In the genomic region with DNA sequence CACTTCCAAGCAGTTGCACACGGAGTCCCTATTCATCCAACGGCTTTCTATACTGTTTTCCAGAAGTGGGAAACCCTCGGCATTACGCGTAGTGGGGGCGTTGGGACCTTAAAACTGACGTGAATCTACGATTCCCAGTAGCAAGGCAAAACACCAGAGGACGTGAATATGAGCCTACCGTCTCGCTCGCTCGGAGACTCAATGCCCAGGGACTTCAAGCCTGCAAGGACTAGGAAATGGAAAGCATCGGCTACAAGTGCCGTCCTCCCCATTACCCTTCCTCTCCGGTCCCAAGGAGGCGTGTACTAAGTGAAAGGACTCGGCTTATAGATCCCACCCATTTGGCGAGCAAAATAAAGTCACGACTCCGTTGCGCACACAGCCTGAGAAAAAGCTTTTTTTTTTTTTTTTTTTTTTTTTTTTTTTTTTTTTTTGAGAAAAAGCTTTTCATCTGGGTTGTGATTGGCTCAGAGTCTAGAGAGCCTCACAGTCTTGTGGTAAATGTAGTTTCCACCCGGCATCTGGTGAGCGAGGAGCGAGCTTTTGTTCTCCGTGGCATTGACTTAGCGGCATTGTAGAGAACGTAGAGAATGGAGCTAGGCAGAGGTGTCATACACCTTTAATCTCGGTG, we compare ENCODE assay signal across 8 mouse cellular contexts. TPM values are rescaled to one million over a fixed set of nuclear protein-coding genes. Genes with fewer than 3 reads are reported as not detected.
DNase-seq lines count a peak whose midpoint lies in the region; ATAC-seq and TF ChIP-seq lines count a peak whose summit lies in the region.

No protein-coding gene starts in this region.

- H3K27ac ChIP-seq in intestine, embryonic 14.5 days (ENCODE audit: low read depth) = peak overlapping the region; percentile 76
- peak overlapping the region; percentile 85 for H3K27ac ChIP-seq in limb, embryonic 10.5 days
- H3K27ac ChIP-seq in midbrain, embryonic 10.5 days (replicated peaks) = peak overlapping the region; percentile 70
- H3K27ac ChIP-seq in small intestine, adult 2 months (ENCODE audit: insufficient read depth, low read depth, low read length) = peak overlapping the region; percentile 85

- H3K9ac ChIP-seq in intestine, embryonic 14.5 days (ENCODE audit: low read length) = peak overlapping the region; percentile 64

- ATAC-seq in intestine, embryonic 14.5 days (replicated peaks; ENCODE audit: low FRiP score, low TSS enrichment, low read depth) = peak; percentile 51; the same call in 1 of the 2 replicates

- peaks cover 5% of the 10 kb centered on the region for H3K4me1 ChIP-seq in intestine, embryonic 14.5 days (replicated peaks; ENCODE audit: control insufficient read depth, insufficient read depth, low read length)
- H3K4me1 ChIP-seq in limb, embryonic 10.5 days = peaks cover 15% of the 10 kb centered on the region
- peaks cover 18% of the 10 kb centered on the region for H3K4me1 ChIP-seq in midbrain, embryonic 10.5 days
- peaks cover 9% of the 10 kb centered on the region; the same call in 1 of the 2 replicates for H3K4me1 ChIP-seq in small intestine, adult 2 months (ENCODE audit: control insufficient read depth, insufficient read depth, insufficient read length, low read length)

- peak; percentile 57 for DNase-seq in cerebellum, adult 11-12 months
- no peak for DNase-seq in cerebellum, adult 9-10 months
- peak; percentile 85 for DNase-seq in embryo, embryonic 10.5 days (ENCODE audit: low spot score)
- DNase-seq in gastrocnemius, postnatal 14 days = peak; percentile 24
- peak; percentile 86 for DNase-seq in intestine, embryonic 14.5 days (ENCODE audit: low spot score)
- peak; percentile 66 for DNase-seq in limb, embryonic 10.5 days (ENCODE audit: low spot score)
- DNase-seq in midbrain, embryonic 10.5 days (ENCODE audit: low spot score) = peak; percentile 70

- intact Hi-C loops in gastrocnemius, postnatal 14 days (cut with DNase I; ENCODE audit: low total_unique reads) = no loop called here

- peak overlapping the region; percentile 39 for H3K4me3 ChIP-seq in intestine, embryonic 14.5 days (ENCODE audit: low read depth, low read length)
- H3K4me3 ChIP-seq in limb, embryonic 10.5 days = peak overlapping the region; percentile 52
- peak overlapping the region; percentile 49 for H3K4me3 ChIP-seq in midbrain, embryonic 10.5 days
- H3K4me3 ChIP-seq in small intestine, adult 2 months (ENCODE audit: low read depth, low read length) = peak overlapping the region; percentile 65

- peak overlapping the region; percentile 48 for H3K4me2 ChIP-seq in intestine, embryonic 14.5 days (ENCODE audit: low read length)

- no peak; the same call in 1 of the 2 replicates for TF ChIP-seq POLR2A in small intestine, adult 2 months (IDR thresholded peaks at IDR 0.05; ENCODE audit: low read depth, low read length)

- no peaks in the 10 kb centered on the region for H3K27me3 ChIP-seq in intestine, embryonic 14.5 days (replicated peaks; ENCODE audit: control insufficient read depth, insufficient read depth, low read length)
- H3K27me3 ChIP-seq in limb, embryonic 10.5 days (ENCODE audit: low read depth, poor library complexity, severe bottlenecking) = no peaks in the 10 kb centered on the region
- no peaks in the 10 kb centered on the region for H3K27me3 ChIP-seq in midbrain, embryonic 10.5 days (ENCODE audit: low read depth, poor library complexity, severe bottlenecking)
- H3K27me3 ChIP-seq in small intestine, adult 2 months (ENCODE audit: control insufficient read depth, insufficient read depth, low read length) = no peaks in the 10 kb centered on the region

- TF ChIP-seq CTCF in small intestine, adult 2 months (IDR thresholded peaks at IDR 0.05; ENCODE audit: extremely low read depth, insufficient read length, insufficient replicate concordance, low read depth, low read length) = no peak

- H3K36me3 ChIP-seq in intestine, embryonic 14.5 days (ENCODE audit: control insufficient read depth, insufficient read depth, low read length) = no peaks in the 10 kb centered on the region
- no peaks in the 10 kb centered on the region for H3K36me3 ChIP-seq in limb, embryonic 10.5 days
- H3K36me3 ChIP-seq in midbrain, embryonic 10.5 days = no peaks in the 10 kb centered on the region
- no peaks in the 10 kb centered on the region for H3K36me3 ChIP-seq in small intestine, adult 2 months (ENCODE audit: control insufficient read depth, insufficient read depth, low read length)

- H3K9me3 ChIP-seq in intestine, embryonic 14.5 days (ENCODE audit: control insufficient read depth, low read length) = no peaks in the 10 kb centered on the region
- H3K9me3 ChIP-seq in limb, embryonic 10.5 days (replicated peaks) = no peaks in the 10 kb centered on the region
- no peaks in the 10 kb centered on the region for H3K9me3 ChIP-seq in midbrain, embryonic 10.5 days (replicated peaks)

- WGBS in intestine, embryonic 14.5 days = 6% methylated on average over 29 of the region's 29 CpGs
- 6% methylated on average over 29 of the region's 29 CpGs for WGBS in limb, embryonic 10.5 days
- 2% methylated on average over 29 of the region's 29 CpGs for WGBS in midbrain, embryonic 10.5 days
- WGBS in small intestine, adult 2 months = 4% methylated on average over 29 of the region's 29 CpGs

RNA-seq across cellular contexts. Expression of a gene that starts 4.0 kb away (rescaled TPM):
- 1 to 10 TPM; 2.2 to 3.7 TPM for total RNA-seq in gastrocnemius, postnatal 14 days (2021)
- 7.4 and 8.3 TPM in 2 replicates for polyA plus RNA-seq in intestine, embryonic 14.5 days (2014; fragmentation: Nextera tagmentation; extraction: Ambion mirVana)
- 8.4 and 12.0 TPM in 2 replicates for polyA plus RNA-seq in limb, embryonic 10.5 days (2016; fragmentation: Nextera tagmentation; extraction: Ambion mirVana)
- 11.4 and 13.2 TPM in 2 replicates for polyA plus RNA-seq in midbrain, embryonic 10.5 days (2016; fragmentation: Nextera tagmentation; extraction: Ambion mirVana)
- 3.1 and 3.5 TPM in 2 replicates for polyA plus RNA-seq in small intestine, adult 2 months (2012; rRNA removed)

RNA-seq across cellular contexts. Expression of a gene that starts 16.0 kb away (rescaled TPM):
- 1 to 10 TPM; 2.7 to 2.9 TPM for total RNA-seq in gastrocnemius, postnatal 14 days (2021)
- polyA plus RNA-seq in intestine, embryonic 14.5 days (2014; fragmentation: Nextera tagmentation; extraction: Ambion mirVana) = 5.4 and 6.5 TPM in 2 replicates
- polyA plus RNA-seq in limb, embryonic 10.5 days (2016; fragmentation: Nextera tagmentation; extraction: Ambion mirVana) = 14.0 and 14.9 TPM in 2 replicates
- 18.0 and 19.4 TPM in 2 replicates for polyA plus RNA-seq in midbrain, embryonic 10.5 days (2016; fragmentation: Nextera tagmentation; extraction: Ambion mirVana)
- polyA plus RNA-seq in small intestine, adult 2 months (2012; rRNA removed) = 1.2 and 1.8 TPM in 2 replicates

RNA-seq across cellular contexts. Expression of a gene that starts 34.4 kb away (rescaled TPM):
- total RNA-seq in gastrocnemius, postnatal 14 days (2021) = under 1 TPM; 0.25 to 0.27 TPM
- 0.45 and 0.63 TPM in 2 replicates for polyA plus RNA-seq in intestine, embryonic 14.5 days (2014; fragmentation: Nextera tagmentation; extraction: Ambion mirVana)
- 0.66 and 0.94 TPM in 2 replicates for polyA plus RNA-seq in limb, embryonic 10.5 days (2016; fragmentation: Nextera tagmentation; extraction: Ambion mirVana)
- polyA plus RNA-seq in midbrain, embryonic 10.5 days (2016; fragmentation: Nextera tagmentation; extraction: Ambion mirVana) = 0.47 and 0.83 TPM in 2 replicates
- polyA plus RNA-seq in small intestine, adult 2 months (2012; rRNA removed) = 0.22 and 0.41 TPM in 2 replicates

RNA-seq across cellular contexts. Expression of a gene that starts 36.4 kb away (rescaled TPM):
- not detected for total RNA-seq in gastrocnemius, postnatal 14 days (2021)
- polyA plus RNA-seq in intestine, embryonic 14.5 days (2014; fragmentation: Nextera tagmentation; extraction: Ambion mirVana) = 0.38 TPM in 1 of 2 replicates, not detected in the other
- polyA plus RNA-seq in limb, embryonic 10.5 days (2016; fragmentation: Nextera tagmentation; extraction: Ambion mirVana) = not detected in 2 replicates
- 0.05 and 0.07 TPM in 2 replicates for polyA plus RNA-seq in midbrain, embryonic 10.5 days (2016; fragmentation: Nextera tagmentation; extraction: Ambion mirVana)
- 0.19 TPM in 1 of 2 replicates, not detected in the other for polyA plus RNA-seq in small intestine, adult 2 months (2012; rRNA removed)

RNA-seq across cellular contexts. Expression of a gene that starts 37.3 kb away (rescaled TPM):
- total RNA-seq in gastrocnemius, postnatal 14 days (2021) = 10 to 100 TPM; 67.0 to 85.9 TPM
- polyA plus RNA-seq in intestine, embryonic 14.5 days (2014; fragmentation: Nextera tagmentation; extraction: Ambion mirVana) = 390 and 414 TPM in 2 replicates
- 561 and 585 TPM in 2 replicates for polyA plus RNA-seq in limb, embryonic 10.5 days (2016; fragmentation: Nextera tagmentation; extraction: Ambion mirVana)
- polyA plus RNA-seq in midbrain, embryonic 10.5 days (2016; fragmentation: Nextera tagmentation; extraction: Ambion mirVana) = 349 and 398 TPM in 2 replicates
- 101 and 195 TPM in 2 replicates for polyA plus RNA-seq in small intestine, adult 2 months (2012; rRNA removed)
